Mouse (Mus musculus) ES-Bruce4 (cell line): ENCODE measurements at regions not wholly inside any gene's neighbourhood (a gene's known extent, or its start where the extent isn't known, plus 50 kb on each side); places are given as distances from the start of the nearest gene placed in this dataset.

Source experiments
- H3K27ac ChIP-seq: 2 replicates; pipeline ENCODE4 v1.5.1; 2012; ENCODE audit warnings: low read length, inconsistent platforms; ENCODE audit not compliant: insufficient read depth
- H3K27me3 ChIP-seq: 2 replicates; pipeline ENCODE4 v1.6.1; 2012; ENCODE audit warnings: mild to moderate bottlenecking, low read length, inconsistent platforms; ENCODE audit not compliant: control insufficient read depth, poor library complexity, insufficient read depth, severe bottlenecking
- H3K36me3 ChIP-seq: 2 replicates; pipeline ENCODE4 v1.6.1; 2012; ENCODE audit warnings: inconsistent platforms, mild to moderate bottlenecking, low read length, moderate library complexity; ENCODE audit not compliant: control insufficient read depth, poor library complexity, insufficient read depth, severe bottlenecking
- H3K4me1 ChIP-seq: one replicate; pipeline ENCODE4 v1.8.1; 2011; ENCODE audit warnings: low read length; ENCODE audit not compliant: control insufficient read depth, insufficient read depth
- H3K4me3 ChIP-seq: 2 replicates; pipeline ENCODE4 v1.5.1; 2011; ENCODE audit warnings: low read depth, mild to moderate bottlenecking, low read length
- H3K9ac ChIP-seq: 2 replicates; pipeline ENCODE4 v1.6.1; 2012; ENCODE audit warnings: low read depth, mild to moderate bottlenecking, inconsistent platforms; ENCODE audit not compliant: poor library complexity, severe bottlenecking
- H3K9me3 ChIP-seq: replicated peaks from 2 replicates; pipeline ENCODE4 v1.6.1; 2012; ENCODE audit warnings: mild to moderate bottlenecking, low read length, inconsistent platforms; ENCODE audit not compliant: control insufficient read depth, poor library complexity, insufficient read depth, severe bottlenecking
- CTCF ChIP-seq: IDR thresholded peaks from one replicate; pipeline ENCODE4 v1.8.1; 2011; ENCODE audit warnings: low read depth, low read length
- EP300 ChIP-seq: IDR thresholded peaks from 2 replicates; pipeline ENCODE4 v1.6.1; 2011; ENCODE audit warnings: low read depth, low read length; ENCODE audit not compliant: insufficient read depth
- POLR2A ChIP-seq: IDR thresholded peaks from one replicate; pipeline ENCODE4 v1.8.1; 2011; ENCODE audit warnings: low read length; ENCODE audit not compliant: insufficient read depth

DNA sequence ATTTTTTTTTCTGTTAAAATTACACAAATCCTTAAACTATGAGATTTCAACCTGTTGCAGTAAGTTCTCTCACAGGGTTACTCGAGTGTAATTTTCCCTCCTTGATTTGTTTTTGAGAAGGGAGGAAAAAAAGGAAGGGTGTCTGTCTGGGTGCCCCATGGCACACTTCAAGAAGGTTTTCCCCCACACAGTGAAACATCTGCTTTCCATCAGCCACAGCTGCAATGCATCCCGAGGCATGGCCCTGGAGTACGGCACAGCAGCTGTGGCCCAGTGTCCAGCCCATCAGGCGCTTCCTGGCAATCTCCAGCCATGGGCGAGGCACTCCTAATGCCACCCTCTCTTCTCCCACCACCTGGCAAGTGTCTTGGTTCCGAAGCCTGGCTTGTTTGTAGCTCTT is 331.8 kb upstream of the Sox9 start:
- Histone ChIP-seq H3K9me3 (no peaks in the 10 kb centered on the region), H3K4me1 (no peaks in the 10 kb centered on the region), H3K4me3 (no peak overlapping the region), H3K27ac (no peak overlapping the region), H3K36me3 (no peaks in the 10 kb centered on the region), H3K9ac (no peak overlapping the region), H3K27me3 (no peaks in the 10 kb centered on the region)
- TF ChIP-seq CTCF: no peak
- TF ChIP-seq EP300: no peak
- no peak for TF ChIP-seq POLR2A

DNA sequence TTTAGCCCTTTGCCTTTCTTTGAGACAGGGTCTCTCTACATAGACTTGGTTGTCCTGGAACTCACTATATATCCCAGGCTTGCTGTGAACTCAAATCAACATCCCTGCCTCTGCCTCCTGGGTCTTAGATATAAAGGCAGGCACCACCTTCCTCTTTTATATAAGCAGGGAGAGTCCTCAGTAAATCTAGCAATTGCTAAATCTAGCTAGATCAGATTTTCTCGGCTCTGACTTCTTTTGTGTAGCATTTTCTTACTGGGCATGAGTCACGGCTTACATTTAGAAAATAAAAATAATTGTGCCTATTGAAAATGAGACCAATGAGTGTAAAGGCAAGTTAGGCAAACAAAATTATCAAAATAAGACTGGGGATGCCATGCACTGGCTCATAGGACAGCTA is 323.9 kb upstream of the Sox9 start:
- no peaks in the 10 kb centered on the region for H3K4me1 ChIP-seq
- H3K9me3 ChIP-seq: no peaks in the 10 kb centered on the region
- no peaks in the 10 kb centered on the region for H3K27me3 ChIP-seq
- H3K9ac ChIP-seq: no peak overlapping the region
- H3K36me3 ChIP-seq: no peaks in the 10 kb centered on the region
- H3K27ac ChIP-seq: no peak overlapping the region
- no peak overlapping the region for H3K4me3 ChIP-seq
- no peak for TF ChIP-seq CTCF
- TF ChIP-seq EP300: no peak
- no peak for TF ChIP-seq POLR2A

DNA sequence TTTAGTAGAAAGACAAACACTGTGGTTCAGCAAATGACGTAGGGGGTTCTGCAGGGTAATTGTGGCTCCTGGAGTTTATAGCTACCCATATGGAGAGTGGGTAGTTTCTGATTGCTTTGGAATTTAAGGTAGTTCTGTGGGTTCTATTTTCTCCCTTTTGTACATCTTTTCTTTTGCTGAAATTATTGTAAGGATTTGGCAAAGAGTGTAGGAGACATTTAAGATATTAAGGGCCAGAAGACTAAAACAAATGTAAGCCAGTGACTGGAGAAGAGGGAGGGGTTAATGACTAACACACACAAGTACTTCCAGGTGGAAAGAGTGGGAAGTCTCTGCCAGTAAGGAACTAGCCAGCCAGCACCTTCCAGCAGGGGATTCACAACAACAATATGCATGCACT is 318.9 kb upstream of the Sox9 start:
- Histone ChIP-seq H3K9me3 (no peaks in the 10 kb centered on the region), H3K27me3 (no peaks in the 10 kb centered on the region), H3K36me3 (no peaks in the 10 kb centered on the region), H3K9ac (no peak overlapping the region), H3K4me3 (no peak overlapping the region), H3K4me1 (no peaks in the 10 kb centered on the region), H3K27ac (no peak overlapping the region)
- TF ChIP-seq EP300 (no peak), POLR2A (no peak), CTCF (no peak)

DNA sequence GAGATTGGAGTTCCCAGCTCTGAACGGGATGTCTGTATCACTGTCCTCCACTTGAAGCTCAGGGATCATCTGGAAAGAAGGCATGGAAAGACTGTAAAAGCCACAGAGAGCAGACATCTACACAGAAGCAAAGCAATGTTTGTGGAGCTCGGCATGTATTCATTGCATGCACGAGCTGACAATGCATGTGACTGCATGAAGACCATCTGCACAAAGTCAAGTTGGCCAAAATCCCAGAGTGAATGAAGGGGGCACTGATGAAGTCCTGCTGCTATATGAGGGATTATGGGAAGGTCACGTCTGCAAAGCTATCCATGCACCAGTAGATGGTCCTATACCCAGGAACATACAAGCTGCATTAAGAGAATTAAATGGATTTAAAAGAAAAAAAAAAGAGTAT is 317.6 kb upstream of the Sox9 start:
- Histone ChIP-seq H3K4me3 (no peak overlapping the region), H3K9ac (no peak overlapping the region), H3K4me1 (no peaks in the 10 kb centered on the region), H3K9me3 (no peaks in the 10 kb centered on the region), H3K36me3 (no peaks in the 10 kb centered on the region), H3K27ac (no peak overlapping the region), H3K27me3 (no peaks in the 10 kb centered on the region)
- TF ChIP-seq EP300: no peak
- no peak for TF ChIP-seq CTCF
- no peak for TF ChIP-seq POLR2A

DNA sequence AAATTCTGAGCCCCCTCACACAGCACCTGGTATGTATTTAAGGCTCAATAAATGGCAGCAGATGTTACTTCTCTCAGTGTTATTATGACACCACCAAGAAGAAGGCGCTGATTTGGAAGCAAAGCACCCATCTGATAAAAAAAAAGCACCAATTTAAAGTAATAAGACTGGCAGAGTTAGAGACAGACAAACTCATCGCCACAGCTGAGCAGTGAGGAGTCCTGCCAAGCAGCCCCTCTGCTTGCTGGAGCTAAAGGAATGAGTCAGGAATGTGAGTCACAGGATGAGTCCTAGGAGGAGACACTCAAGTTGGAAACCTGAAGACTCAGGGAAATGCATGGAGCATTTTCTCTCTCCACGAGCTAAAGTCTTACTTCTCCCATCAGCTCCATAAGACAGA is 311.7 kb upstream of the Sox9 start:
- H3K27me3 ChIP-seq: no peaks in the 10 kb centered on the region
- no peak overlapping the region for H3K27ac ChIP-seq
- H3K4me1 ChIP-seq: no peaks in the 10 kb centered on the region
- no peak overlapping the region for H3K9ac ChIP-seq
- no peaks in the 10 kb centered on the region for H3K36me3 ChIP-seq
- TF ChIP-seq POLR2A (no peak), CTCF (no peak), EP300 (no peak)
- no peaks in the 10 kb centered on the region for H3K9me3 ChIP-seq
- H3K4me3 ChIP-seq: no peak overlapping the region

DNA sequence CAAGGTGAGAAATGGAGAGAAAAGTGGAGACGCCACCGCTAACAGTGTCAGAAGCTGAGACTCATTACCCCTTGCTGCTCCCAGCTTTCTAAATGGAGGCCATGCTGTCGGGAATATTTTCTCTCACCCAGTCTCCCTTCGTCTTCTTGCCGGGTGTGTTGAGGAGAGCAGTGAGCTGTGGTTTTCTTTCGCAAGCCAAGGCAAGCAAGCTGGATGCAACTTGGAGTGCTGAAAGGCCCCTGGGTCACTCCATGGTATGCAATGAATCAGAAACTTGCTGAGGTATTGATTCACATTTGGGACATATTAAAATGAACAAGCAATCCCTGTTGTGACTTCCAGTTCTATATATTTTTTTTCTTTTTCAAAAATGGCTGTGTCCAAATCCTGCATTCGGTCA is 308.8 kb upstream of the Sox9 start:
- no peak for TF ChIP-seq CTCF

More for the DNA sequence above, 308.8 kb upstream of the Sox9 start:
- Histone ChIP-seq H3K9ac (no peak overlapping the region), H3K36me3 (no peaks in the 10 kb centered on the region), H3K27ac (no peak overlapping the region), H3K27me3 (no peaks in the 10 kb centered on the region), H3K4me3 (no peak overlapping the region), H3K9me3 (no peaks in the 10 kb centered on the region), H3K4me1 (no peaks in the 10 kb centered on the region)
